Mouse (Mus musculus): ENCODE results near the gene Klf16. TPM values are rescaled to one million over a fixed set of nuclear protein-coding genes. Genes with fewer than 3 reads are reported as not detected.
A peak's percentile ranks its signal among the peaks of the same experiment; 100 is the strongest.

The Klf16 gene
- total RNA-seq (2012; rRNA removed): 20.8 and 23.5 TPM in 2 replicates

GRCm38 (mm10) chr10:80577195-80578130 lies at the start of gene Klf16:
Gene Klf16 (minus strand): TSS chr10:80577321.
- DNase-seq (ENCODE audit: low read depth, low spot score): peak; percentile 89
- Histone ChIP-seq H3K4me1 (ENCODE audit: control insufficient read depth in 2 of 2, insufficient read depth in 2 of 2, low read length in 2 of 2, poor library complexity in 1 of 2) (peaks cover 4 to 30% of the 10 kb centered on the region in 2 experiments; a peak in 3 of 4 replicates), H3K9ac (ENCODE audit: insufficient read depth, low read depth, low read length, poor library complexity, severe bottlenecking) (peak within 1 kb of the TSS; percentile 95), H3K4me3 (ENCODE audit: insufficient read depth in 1 of 2, low read depth in 1 of 2, low read length in 2 of 2, poor library complexity in 1 of 2, severe bottlenecking in 1 of 2) (peak within 1 kb of the TSS; percentile 96), H3K9me3 (ENCODE audit: control insufficient read depth, insufficient read depth, low read depth, low read length) (no peaks in the 10 kb centered on the region), H3K27ac (ENCODE audit: insufficient read depth, low read depth, low read length, poor library complexity, severe bottlenecking) (peak within 1 kb of the TSS; percentile 83), H3K36me3 (ENCODE audit: control insufficient read depth, insufficient read depth, low read length, poor library complexity, severe bottlenecking) (peaks cover 2% of the 10 kb centered on the region; the same call in 1 of the 2 replicates)
- in situ Hi-C loops (cut with MboI; ENCODE audit: low sequenced_read_pairs in 2 of 2, unreplicated experiment in 2 of 2): no loop called here
- TF ChIP-seq HCFC1 (IDR thresholded peaks at IDR 0.05; ENCODE audit: borderline replicate concordance, insufficient read depth, low read length) (0 out of 2 replicates have a peak, but pooled peaks have one; percentile 20), ZNF384 (IDR thresholded peaks at IDR 0.05; ENCODE audit: low read depth, low read length) (no peak)

- H3K36me3 ChIP-seq (ENCODE audit: control insufficient read depth, insufficient read depth, low read length, poor library complexity, severe bottlenecking): peaks cover 29% of the 10 kb centered on the region; the same call in 1 of the 2 replicates
These were observed 48.6 kb upstream of the Klf16 start for GRCm38 (mm10) chr10:80625764-80626163.

GRCm38 (mm10) chr10:80623457-80624191 lies 46.5 kb upstream of the Klf16 start:
- DNase-seq (ENCODE audit: low read depth, low spot score): no peak
- TF ChIP-seq MAFK (IDR thresholded peaks at IDR 0.05; ENCODE audit: insufficient read depth, low read depth, low read length) (no peak), CHD2 (IDR thresholded peaks at IDR 0.05; ENCODE audit: low read depth, low read length) (no peak), ZNF384 (IDR thresholded peaks at IDR 0.05; ENCODE audit: low read depth, low read length) (no peak)
- peaks cover 2 to 16% of the 10 kb centered on the region in 2 experiments; a peak in 2 of 4 replicates for H3K4me1 ChIP-seq (ENCODE audit: control insufficient read depth in 2 of 2, insufficient read depth in 2 of 2, low read length in 2 of 2, poor library complexity in 1 of 2)
- H3K4me3 ChIP-seq (ENCODE audit: insufficient read depth in 1 of 2, low read depth in 1 of 2, low read length in 2 of 2, poor library complexity in 1 of 2, severe bottlenecking in 1 of 2): peak overlapping the region; percentile 83 to 86
- H3K9ac ChIP-seq (ENCODE audit: insufficient read depth, low read depth, low read length, poor library complexity, severe bottlenecking): peak overlapping the region; percentile 86
- H3K9me3 ChIP-seq (ENCODE audit: control insufficient read depth, insufficient read depth, low read depth, low read length): no peaks in the 10 kb centered on the region
- peaks cover 15% of the 10 kb centered on the region; the same call in 1 of the 2 replicates for H3K36me3 ChIP-seq (ENCODE audit: control insufficient read depth, insufficient read depth, low read length, poor library complexity, severe bottlenecking)
- in situ Hi-C loops (cut with MboI; ENCODE audit: low sequenced_read_pairs in 2 of 2, unreplicated experiment in 2 of 2): no loop called here
- H3K27ac ChIP-seq (ENCODE audit: insufficient read depth, low read depth, low read length, poor library complexity, severe bottlenecking): peak overlapping the region; percentile 84

More at GRCm38 (mm10) chr10:80625764-80626163, 48.6 kb upstream of the Klf16 start:
- H3K4me3 ChIP-seq (ENCODE audit: insufficient read depth in 1 of 2, low read depth in 1 of 2, low read length in 2 of 2, poor library complexity in 1 of 2, severe bottlenecking in 1 of 2): no peak overlapping the region
- no peak for DNase-seq (ENCODE audit: low read depth, low spot score)
- no peak overlapping the region for H3K27ac ChIP-seq (ENCODE audit: insufficient read depth, low read depth, low read length, poor library complexity, severe bottlenecking)
- TF ChIP-seq CHD2 (IDR thresholded peaks at IDR 0.05; ENCODE audit: low read depth, low read length): no peak
- no peak for TF ChIP-seq ZNF384 (IDR thresholded peaks at IDR 0.05; ENCODE audit: low read depth, low read length)
- TF ChIP-seq MAFK (IDR thresholded peaks at IDR 0.05; ENCODE audit: insufficient read depth, low read depth, low read length): no peak
- TF ChIP-seq ZC3H11A (IDR thresholded peaks at IDR 0.05; ENCODE audit: borderline replicate concordance, low read depth, low read length): no peak
- TF ChIP-seq HCFC1 (IDR thresholded peaks at IDR 0.05; ENCODE audit: borderline replicate concordance, insufficient read depth, low read length): no peak
- H3K9me3 ChIP-seq (ENCODE audit: control insufficient read depth, insufficient read depth, low read depth, low read length): no peaks in the 10 kb centered on the region
- peaks cover 0 to 10% of the 10 kb centered on the region in 2 experiments; a peak in 2 of 4 replicates for H3K4me1 ChIP-seq (ENCODE audit: control insufficient read depth in 2 of 2, insufficient read depth in 2 of 2, low read length in 2 of 2, poor library complexity in 1 of 2)
- in situ Hi-C loops (cut with MboI; ENCODE audit: low sequenced_read_pairs in 2 of 2, unreplicated experiment in 2 of 2): no loop called here
- H3K9ac ChIP-seq (ENCODE audit: insufficient read depth, low read depth, low read length, poor library complexity, severe bottlenecking): no peak overlapping the region

- Histone ChIP-seq H3K9me3 (ENCODE audit: control insufficient read depth, insufficient read depth, low read depth, low read length) (no peaks in the 10 kb centered on the region), H3K36me3 (ENCODE audit: control insufficient read depth, insufficient read depth, low read length, poor library complexity, severe bottlenecking) (peaks cover 15% of the 10 kb centered on the region; the same call in 1 of the 2 replicates), H3K9ac (ENCODE audit: insufficient read depth, low read depth, low read length, poor library complexity, severe bottlenecking) (peak within 1 kb of the TSS; percentile 86), H3K4me3 (ENCODE audit: insufficient read depth in 1 of 2, low read depth in 1 of 2, low read length in 2 of 2, poor library complexity in 1 of 2, severe bottlenecking in 1 of 2) (peak within 1 kb of the TSS; percentile 83 to 86), H3K27ac (ENCODE audit: insufficient read depth, low read depth, low read length, poor library complexity, severe bottlenecking) (peak within 1 kb of the TSS; percentile 91), H3K4me1 (ENCODE audit: control insufficient read depth in 2 of 2, insufficient read depth in 2 of 2, low read length in 2 of 2, poor library complexity in 1 of 2) (peaks cover 2 to 16% of the 10 kb centered on the region in 2 experiments; a peak in 2 of 4 replicates)
- TF ChIP-seq MAFK (IDR thresholded peaks at IDR 0.05; ENCODE audit: insufficient read depth, low read depth, low read length) (no peak), ZC3H11A (IDR thresholded peaks at IDR 0.05; ENCODE audit: borderline replicate concordance, low read depth, low read length) (no peak), ZNF384 (IDR thresholded peaks at IDR 0.05; ENCODE audit: low read depth, low read length) (no peak), HCFC1 (IDR thresholded peaks at IDR 0.05; ENCODE audit: borderline replicate concordance, insufficient read depth, low read length) (peak; percentile 18; the same call in 1 of the 2 replicates), CHD2 (IDR thresholded peaks at IDR 0.05; ENCODE audit: low read depth, low read length) (no peak)
- no peak for DNase-seq (ENCODE audit: low read depth, low spot score)
- in situ Hi-C loops (cut with MboI; ENCODE audit: low sequenced_read_pairs in 2 of 2, unreplicated experiment in 2 of 2): no loop called here
These were observed 45.7 kb upstream of the Klf16 start, which contains the start of gene Csnk1g2 for GRCm38 (mm10) chr10:80622661-80623456. Gene Csnk1g2 (plus strand): TSS chr10:80622838.
